Mouse (Mus musculus): Measurements from ENCODE around the gene Spi1.
"Not testable (repeated sequence)": the region's sequence is repeated elsewhere in the genome, so short reads cannot be mapped to it uniquely, and the experiment has no call there.

Spi1 gene

DNA sequence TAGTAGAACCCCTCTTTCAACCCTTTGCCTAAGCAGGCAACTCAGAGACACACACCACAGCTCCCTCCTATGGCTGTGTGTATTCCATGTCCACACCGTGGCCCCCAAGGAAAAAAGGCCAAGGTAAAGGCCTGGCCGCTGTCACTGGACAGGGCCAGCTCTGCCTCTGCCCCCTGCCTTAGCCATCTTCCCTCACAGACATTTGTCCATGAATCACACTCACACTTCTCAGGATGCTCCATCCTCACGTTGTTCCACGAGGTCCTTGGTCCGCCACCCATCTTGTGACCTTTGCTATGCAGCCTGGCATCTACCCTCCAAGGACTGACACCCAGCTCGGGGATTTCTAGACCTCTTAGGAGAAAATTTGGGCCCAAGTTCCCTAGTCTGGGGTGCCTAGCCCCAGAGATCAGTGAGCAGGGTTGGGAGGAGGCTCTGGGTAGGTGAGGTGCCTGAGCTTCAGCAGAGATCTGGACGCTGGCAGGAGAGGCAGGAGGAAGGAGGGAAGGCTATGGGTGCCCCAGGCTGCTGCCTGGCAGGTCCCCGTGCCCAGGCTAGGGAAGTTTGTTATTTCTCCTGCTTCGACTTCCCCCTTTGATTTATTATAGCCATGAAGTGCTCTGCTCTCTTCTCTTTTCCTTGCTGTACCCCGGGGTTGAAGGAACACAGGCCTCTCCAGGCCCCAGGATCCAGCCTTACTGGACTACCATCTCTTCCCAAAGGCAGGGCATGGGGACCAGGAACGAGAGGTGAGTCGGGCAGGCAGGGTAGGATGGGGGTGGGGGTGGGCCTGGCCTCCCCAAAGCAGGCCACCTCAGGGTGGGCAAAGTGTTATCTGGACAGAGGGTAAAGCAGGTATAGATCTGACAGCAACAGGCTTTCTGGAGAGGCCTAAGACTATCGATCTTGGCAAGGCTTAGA lies at the start of gene Spi1:
Gene Spi1, plus strand, starts transcription at position 616 of the 921 bp plus-strand sequence.
- no peak for DNase-seq (ENCODE audit: low spot score)

DNA sequence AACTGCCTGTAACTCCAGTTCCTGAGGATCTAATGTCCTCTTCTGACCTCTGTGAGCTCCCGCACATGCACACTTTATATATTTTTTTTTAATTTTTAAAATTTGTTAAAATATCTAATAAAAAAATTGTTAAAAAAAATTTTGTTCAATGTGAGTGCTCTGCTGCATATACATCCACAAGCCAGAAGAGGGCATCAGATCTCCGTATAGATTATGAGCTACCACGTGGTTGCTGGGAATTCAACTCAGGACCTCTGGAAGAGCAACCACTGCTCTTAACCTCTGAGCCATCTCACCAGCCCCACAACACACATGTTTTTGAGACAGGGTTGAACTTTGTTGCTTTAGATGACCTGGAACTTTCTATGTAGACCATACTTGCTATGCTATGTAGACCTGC lies 49.2 kb upstream of the Spi1 start:
- peak; percentile 24 for DNase-seq (ENCODE audit: low spot score)

GRCm38 (mm10) chr2:91035385-91035784 lies 46.8 kb upstream of the Spi1 start, which contains the start of gene Rapsn:
TSS of gene Rapsn (plus strand) at chr2:91035620.
- DNase-seq (ENCODE audit: low spot score), result no peak

DNA sequence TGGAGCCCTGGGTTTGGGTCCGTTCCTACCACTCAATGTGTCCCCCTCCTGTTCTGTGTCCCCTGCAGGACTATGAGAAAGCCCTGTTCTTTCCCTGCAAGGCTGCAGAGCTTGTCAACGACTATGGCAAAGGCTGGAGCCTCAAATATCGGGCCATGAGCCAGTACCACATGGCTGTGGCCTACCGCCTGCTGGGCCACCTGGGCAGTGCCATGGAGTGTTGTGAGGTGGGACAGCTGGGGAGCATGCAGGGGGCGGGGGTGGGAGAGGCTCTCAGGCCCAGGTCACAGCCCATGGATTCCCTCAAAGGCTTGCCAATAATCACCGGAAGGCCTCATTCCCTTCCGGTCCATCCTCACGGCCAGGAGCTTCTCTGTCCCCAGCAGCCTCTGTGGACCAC lies 40.4 kb upstream of the Spi1 start:
- DNase-seq (ENCODE audit: low spot score), result no peak

- no peak for DNase-seq (ENCODE audit: low spot score)
Observed at GRCm38 (mm10) chr2:91042651-91043398, 39.4 kb upstream of the Spi1 start.

DNA sequence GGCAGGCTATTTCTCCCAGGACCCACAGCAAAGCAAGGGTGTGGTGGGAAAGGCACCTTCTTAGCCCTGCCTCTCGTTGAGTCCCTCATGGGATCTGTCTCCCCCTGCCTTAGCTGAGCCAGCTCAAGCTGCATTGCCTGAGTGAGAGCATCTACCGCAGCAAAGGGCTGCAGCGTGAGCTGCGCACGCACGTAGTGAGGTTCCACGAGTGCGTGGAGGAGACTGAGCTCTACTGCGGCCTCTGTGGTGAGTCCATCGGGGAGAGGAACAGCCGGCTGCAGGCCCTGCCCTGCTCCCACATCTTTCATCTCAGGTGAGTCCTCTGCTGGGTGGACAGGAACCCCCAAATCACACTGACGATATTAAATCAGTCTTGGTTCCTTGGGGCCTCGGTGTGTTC lies 37.5 kb upstream of the Spi1 start:
- DNase-seq (ENCODE audit: low spot score), result no peak

GRCm38 (mm10) chr2:91045805-91046204 lies 36.4 kb upstream of the Spi1 start:
- DNase-seq (ENCODE audit: low spot score), result not testable (repeated sequence)

- DNase-seq (ENCODE audit: low spot score), result no peak
Observed at GRCm38 (mm10) chr2:91047359-91047758, 34.8 kb upstream of the Spi1 start.

GRCm38 (mm10) chr2:91051917-91052316 lies 30.3 kb upstream of the Spi1 start:
- no peak for DNase-seq (ENCODE audit: low spot score)

DNA sequence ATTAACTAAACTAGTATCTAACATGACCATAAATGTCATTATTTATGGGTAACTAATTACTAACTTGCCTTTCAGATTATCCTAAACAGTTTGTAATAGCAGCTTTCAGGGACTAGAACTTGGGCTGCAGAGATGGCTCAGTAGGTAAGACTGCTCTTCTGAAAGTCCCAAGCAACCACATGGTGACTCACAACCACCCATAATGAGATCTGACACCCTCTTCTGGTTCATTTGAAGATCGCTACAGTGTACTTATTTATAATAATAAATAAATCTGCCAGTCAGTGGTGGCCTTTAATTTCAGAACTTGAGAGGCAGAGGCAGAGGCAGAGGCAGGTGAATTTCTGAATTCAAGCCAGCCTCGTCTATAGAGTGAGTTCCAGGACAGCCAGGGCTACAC lies 29.4 kb upstream of the Spi1 start:
- DNase-seq (ENCODE audit: low spot score), result no peak

- DNase-seq (ENCODE audit: low spot score), result no peak
Observed at GRCm38 (mm10) chr2:91053181-91053933, 28.8 kb upstream of the Spi1 start.

- DNase-seq (ENCODE audit: low spot score), result peak; percentile 95
Observed at GRCm38 (mm10) chr2:91053934-91054382, 28.2 kb upstream of the Spi1 start, which contains the start of gene Psmc3. TSS of gene Psmc3 (plus strand) at chr2:91054009.

DNA sequence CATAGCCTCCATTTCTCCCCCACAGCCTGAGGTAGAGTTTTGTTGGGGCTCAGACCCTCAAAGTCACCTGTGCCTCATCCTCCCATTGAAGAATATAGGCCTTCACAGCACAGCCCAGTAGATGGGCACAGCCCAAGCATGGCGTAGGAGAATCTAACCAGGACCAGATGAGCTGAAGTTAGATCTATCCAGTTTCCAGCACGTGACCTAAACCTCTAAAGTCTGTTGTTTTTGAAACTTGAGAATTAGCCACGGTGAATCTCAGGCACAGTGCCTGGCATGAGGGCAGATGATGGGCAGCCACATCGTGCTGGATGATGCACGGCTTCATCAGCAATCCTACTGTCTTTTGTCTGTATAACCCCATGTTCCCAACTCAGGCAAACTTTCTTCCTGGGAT lies 23.8 kb upstream of the Spi1 start:
- no peak for DNase-seq (ENCODE audit: low spot score)

GRCm38 (mm10) chr2:91059376-91059775 lies 22.8 kb upstream of the Spi1 start:
- DNase-seq (ENCODE audit: low spot score), result no peak

GRCm38 (mm10) chr2:91060544-91061355 lies 21.4 kb upstream of the Spi1 start:
- peak; percentile 73 for DNase-seq (ENCODE audit: low spot score)

- no peak for DNase-seq (ENCODE audit: low spot score)
Observed at GRCm38 (mm10) chr2:91061849-91062481, 20.2 kb upstream of the Spi1 start.

- DNase-seq (ENCODE audit: low spot score), result no peak
Observed at GRCm38 (mm10) chr2:91062779-91063606, 19.2 kb upstream of the Spi1 start.

DNA sequence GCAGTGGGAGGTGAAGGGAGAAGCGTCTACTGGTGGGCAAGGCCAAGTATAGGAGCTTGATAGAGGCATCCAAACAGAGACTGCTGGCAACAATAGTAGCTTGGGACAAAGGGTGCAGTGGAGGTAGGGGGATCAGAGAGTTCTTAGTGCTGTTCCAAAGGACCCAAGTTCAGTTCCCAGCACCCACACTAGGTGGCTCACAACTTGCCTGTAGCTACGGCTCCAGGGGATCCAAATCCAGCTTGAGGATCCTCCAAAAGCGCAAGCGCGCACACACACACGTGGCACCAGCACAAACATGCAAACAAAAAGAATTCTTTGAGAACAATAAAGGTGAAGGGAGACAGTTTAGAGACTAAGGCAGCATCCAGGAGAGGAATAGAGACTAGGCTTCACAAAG lies 18.0 kb upstream of the Spi1 start:
- no peak for DNase-seq (ENCODE audit: low spot score)

- peak; percentile 68 for DNase-seq (ENCODE audit: low spot score)
Observed at GRCm38 (mm10) chr2:91065544-91065943, 16.6 kb upstream of the Spi1 start.

GRCm38 (mm10) chr2:91066455-91066854 lies 15.7 kb upstream of the Spi1 start:
- DNase-seq (ENCODE audit: low spot score), result no peak
